Mouse (Mus musculus) E14TG2a.4 (cell line): ENCODE measurements around the gene Hist1h1a.
"Not testable (repeated sequence)": the region's sequence is repeated elsewhere in the genome, so short reads cannot be mapped to it uniquely, and the experiment has no call there.

ENCODE experiments used
- H3K27me3 ChIP-seq: 2 replicates; pipeline ENCODE4 v1.6.1; 2014; ENCODE audit warnings: low read length, control low read depth; ENCODE audit not compliant: insufficient read depth
- H3K36me3 ChIP-seq: 2 replicates; pipeline ENCODE4 v1.6.1; 2014; ENCODE audit warnings: low read length, control low read depth; ENCODE audit not compliant: insufficient read depth
- H3K4me1 ChIP-seq: replicated peaks from 2 replicates; pipeline ENCODE4 v1.6.1; 2014; ENCODE audit warnings: low read depth, low read length, control low read depth
- H3K4me3 ChIP-seq: replicated peaks from 2 replicates; pipeline ENCODE4 v1.5.1; 2014; ENCODE audit warnings: mild to moderate bottlenecking, low read length
- H3K9me3 ChIP-seq: 2 replicates; pipeline ENCODE4 v1.6.1; 2014; ENCODE audit warnings: low read length, control low read depth
- CTCF ChIP-seq: conservative IDR thresholded peaks from 2 replicates; pipeline ENCODE4 v1.5.1; 2014; ENCODE audit warnings: low read length
- NANOG ChIP-seq: IDR thresholded peaks from 2 replicates; pipeline ENCODE4 v1.6.1; 2014; ENCODE audit warnings: borderline replicate concordance, low read length, mixed read lengths
- POU5F1 ChIP-seq: IDR thresholded peaks from 2 replicates; pipeline ENCODE4 v1.6.1; 2014; ENCODE audit warnings: low read length, borderline replicate concordance

Hist1h1a gene

DNA sequence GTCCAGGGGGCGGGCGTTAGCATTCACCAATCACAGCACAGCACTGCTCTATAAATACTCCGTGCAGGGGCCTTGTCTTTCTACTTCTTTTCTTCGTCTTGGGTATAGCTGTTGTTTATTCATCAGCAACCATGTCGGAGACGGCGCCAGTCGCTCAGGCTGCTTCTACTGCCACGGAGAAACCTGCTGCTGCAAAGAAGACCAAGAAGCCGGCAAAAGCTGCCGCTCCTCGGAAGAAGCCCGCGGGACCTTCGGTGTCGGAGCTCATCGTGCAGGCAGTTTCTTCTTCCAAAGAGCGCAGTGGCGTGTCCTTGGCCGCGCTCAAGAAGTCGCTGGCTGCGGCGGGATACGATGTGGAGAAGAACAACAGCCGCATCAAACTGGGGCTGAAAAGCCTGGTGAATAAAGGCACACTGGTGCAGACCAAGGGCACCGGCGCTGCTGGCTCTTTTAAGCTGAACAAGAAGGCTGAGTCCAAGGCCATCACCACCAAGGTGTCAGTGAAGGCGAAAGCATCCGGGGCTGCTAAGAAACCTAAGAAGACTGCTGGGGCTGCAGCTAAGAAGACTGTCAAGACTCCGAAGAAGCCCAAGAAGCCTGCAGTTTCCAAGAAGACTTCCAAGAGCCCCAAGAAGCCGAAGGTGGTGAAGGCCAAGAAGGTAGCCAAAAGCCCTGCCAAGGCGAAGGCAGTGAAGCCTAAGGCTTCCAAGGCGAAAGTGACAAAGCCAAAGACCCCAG, at the start of gene Hist1h1a:
Gene Hist1h1a (plus strand): TSS at position 81 of the 738 bp plus-strand sequence.
- peak within 1 kb of the TSS; percentile 79 for H3K4me3 ChIP-seq
- H3K27me3 ChIP-seq: no peaks in the 10 kb centered on the region
- TF ChIP-seq NANOG (no peak), CTCF (no peak), POU5F1 (no peak)
- H3K9me3 ChIP-seq: no peaks in the 10 kb centered on the region
- peaks cover 40% of the 10 kb centered on the region for H3K4me1 ChIP-seq
- no peaks in the 10 kb centered on the region for H3K36me3 ChIP-seq

DNA sequence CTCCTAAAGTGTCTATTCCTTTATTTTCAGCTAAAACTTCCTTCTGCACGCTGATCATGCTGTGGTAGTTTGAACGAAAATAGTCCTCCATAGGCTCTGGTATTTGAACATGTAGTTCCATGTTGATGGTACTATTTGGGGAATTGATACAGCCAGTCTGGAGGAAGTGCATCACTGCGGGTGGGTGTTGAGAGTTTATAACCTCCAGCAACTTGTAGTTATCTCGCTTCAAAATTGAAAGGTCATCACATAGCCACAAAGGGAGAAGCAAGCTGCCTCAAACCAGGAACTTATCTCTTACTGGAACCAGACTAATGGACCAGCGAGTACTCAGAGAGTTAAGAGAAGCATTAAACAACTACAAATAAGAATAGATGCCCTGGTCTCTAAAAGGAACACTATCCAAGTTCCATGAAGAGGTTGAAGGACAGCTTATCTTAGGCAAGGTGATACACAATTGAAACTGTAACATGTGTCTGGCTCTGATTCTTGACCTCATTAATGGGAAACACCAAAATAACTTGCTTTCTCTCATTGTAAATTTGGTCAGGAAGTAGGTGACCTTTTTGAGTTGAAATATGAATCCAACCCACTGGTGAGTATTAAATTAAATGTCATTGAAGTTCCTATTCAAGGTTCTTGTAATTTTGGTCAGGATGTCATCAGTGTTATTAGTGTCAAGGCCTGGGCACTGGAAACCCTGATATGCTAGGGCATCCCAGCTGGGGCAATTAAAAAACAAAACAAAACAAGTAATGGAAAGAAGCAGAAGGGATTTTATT, 47.0 kb upstream of the Hist1h1a start:
- no peaks in the 10 kb centered on the region for H3K36me3 ChIP-seq
- TF ChIP-seq CTCF: no peak
- no peak for TF ChIP-seq NANOG
- no peak for TF ChIP-seq POU5F1
- peaks cover 11% of the 10 kb centered on the region; the same call in 1 of the 2 replicates for H3K4me1 ChIP-seq
- H3K9me3 ChIP-seq: no peaks in the 10 kb centered on the region
- H3K27me3 ChIP-seq: peaks cover 4% of the 10 kb centered on the region; the same call in 1 of the 2 replicates
- H3K4me3 ChIP-seq: no peak overlapping the region

GRCm38 (mm10) chr13:23717176-23717575, 46.3 kb upstream of the Hist1h1a start:
- no peak for TF ChIP-seq NANOG
- TF ChIP-seq POU5F1: no peak
- TF ChIP-seq CTCF: no peak
- Histone ChIP-seq H3K36me3 (no peaks in the 10 kb centered on the region), H3K27me3 (no peaks in the 10 kb centered on the region), H3K4me3 (no peak overlapping the region), H3K4me1 (peaks cover 11% of the 10 kb centered on the region; the same call in 1 of the 2 replicates), H3K9me3 (no peaks in the 10 kb centered on the region)

DNA sequence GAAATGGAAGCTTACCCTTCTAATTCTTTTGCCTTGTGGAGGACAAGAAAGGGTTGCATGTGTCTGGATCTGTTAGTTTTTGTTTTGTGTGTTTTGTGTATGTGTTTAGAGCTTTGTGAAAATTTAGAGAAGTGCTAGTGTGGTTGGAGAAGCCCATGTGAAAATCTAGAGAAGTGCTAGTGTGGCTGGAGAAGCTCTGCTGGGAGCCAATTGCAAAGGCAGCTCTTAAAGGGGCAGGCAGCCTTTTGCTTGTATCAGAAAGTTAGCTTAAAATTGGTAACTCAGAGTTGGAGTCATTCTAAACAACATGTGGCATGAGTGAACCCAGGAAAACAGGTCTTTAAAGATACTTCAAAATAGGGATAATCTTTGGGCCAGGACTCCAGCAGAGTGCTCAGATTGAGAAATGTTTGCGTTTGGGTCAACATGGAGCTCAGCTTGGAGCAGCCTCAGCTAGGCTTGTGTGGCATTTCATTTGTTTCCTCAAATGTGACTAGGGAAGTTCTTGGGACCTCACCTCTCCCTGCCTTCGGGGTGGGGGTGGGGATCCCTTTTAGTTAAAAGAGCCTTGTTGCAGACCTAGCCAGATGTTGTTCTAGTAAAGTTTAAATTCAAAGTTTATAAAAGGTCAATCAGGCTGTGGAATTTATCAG, 45.7 kb upstream of the Hist1h1a start:
- not testable (repeated sequence) for H3K36me3 ChIP-seq, H3K27me3 ChIP-seq, H3K4me3 ChIP-seq, H3K9me3 ChIP-seq
- H3K4me1 ChIP-seq: peaks cover 11% of the 10 kb centered on the region; the same call in 1 of the 2 replicates

DNA sequence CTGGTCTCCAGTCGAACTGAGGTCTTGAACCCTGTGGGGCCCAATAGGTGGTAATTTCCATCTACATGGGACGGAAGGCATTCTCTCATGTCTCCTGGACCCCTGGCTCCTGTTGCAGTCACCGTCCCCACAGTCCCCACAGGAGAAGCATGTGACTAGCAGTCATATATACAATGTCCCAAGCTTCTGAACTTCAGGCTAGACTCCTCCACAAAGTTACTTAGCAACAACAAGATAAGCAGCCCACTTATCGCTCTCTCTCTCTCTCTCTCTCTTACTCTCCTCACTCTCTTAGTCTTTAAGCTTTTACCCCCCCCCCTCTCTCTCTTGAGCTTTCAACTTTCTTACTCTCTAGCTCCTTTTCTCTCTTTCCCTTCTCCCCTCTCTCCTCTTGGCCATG, 39.2 kb upstream of the Hist1h1a start:
- no peak for TF ChIP-seq CTCF
- TF ChIP-seq POU5F1: no peak
- no peak for TF ChIP-seq NANOG
- Histone ChIP-seq H3K36me3 (no peaks in the 10 kb centered on the region), H3K9me3 (no peaks in the 10 kb centered on the region), H3K4me1 (peaks cover 4% of the 10 kb centered on the region; the same call in 1 of the 2 replicates), H3K27me3 (peaks cover 19% of the 10 kb centered on the region), H3K4me3 (no peak overlapping the region)

DNA sequence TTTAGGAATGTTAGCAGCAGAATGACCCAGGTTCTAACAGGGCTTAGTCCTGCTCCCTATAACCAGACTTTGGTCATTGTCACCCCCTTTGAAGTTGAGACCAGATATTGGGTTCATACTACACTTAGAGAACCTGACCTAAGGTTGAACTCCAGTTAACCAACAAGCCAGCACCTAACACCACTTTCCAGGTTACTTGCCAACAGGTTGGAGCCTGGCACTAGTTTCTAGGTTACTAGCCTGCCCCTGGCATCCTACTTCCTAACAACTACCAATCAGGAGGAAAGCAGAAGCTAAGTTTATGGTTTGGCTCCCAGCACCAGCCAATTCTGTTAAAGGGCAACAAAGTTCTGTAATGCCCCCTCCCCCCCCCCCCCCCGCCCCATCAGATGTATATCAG, 38.3 kb upstream of the Hist1h1a start:
- Histone ChIP-seq H3K4me3 (no peak overlapping the region), H3K27me3 (peaks cover 21% of the 10 kb centered on the region), H3K9me3 (no peaks in the 10 kb centered on the region), H3K4me1 (peaks cover 5% of the 10 kb centered on the region; the same call in 1 of the 2 replicates), H3K36me3 (no peaks in the 10 kb centered on the region)
- TF ChIP-seq NANOG (no peak), POU5F1 (no peak), CTCF (no peak)

GRCm38 (mm10) chr13:23728472-23729191, 34.8 kb upstream of the Hist1h1a start:
- Histone ChIP-seq H3K36me3 (no peaks in the 10 kb centered on the region), H3K9me3 (no peaks in the 10 kb centered on the region), H3K27me3 (peaks cover 21% of the 10 kb centered on the region), H3K4me3 (no peak overlapping the region), H3K4me1 (peaks cover 5% of the 10 kb centered on the region; the same call in 1 of the 2 replicates)
- TF ChIP-seq POU5F1 (no peak), CTCF (no peak), NANOG (no peak)

- TF ChIP-seq NANOG: no peak
- Histone ChIP-seq H3K4me3 (no peak overlapping the region), H3K9me3 (no peaks in the 10 kb centered on the region)
Measured at GRCm38 (mm10) chr13:23729192-23729525, 34.3 kb upstream of the Hist1h1a start.

More at GRCm38 (mm10) chr13:23729192-23729525, 34.3 kb upstream of the Hist1h1a start:
- H3K36me3 ChIP-seq: no peaks in the 10 kb centered on the region
- H3K27me3 ChIP-seq: peaks cover 17% of the 10 kb centered on the region
- H3K4me1 ChIP-seq: peaks cover 5% of the 10 kb centered on the region; the same call in 1 of the 2 replicates
